Mouse (Mus musculus): ENCODE results near the gene Rnaseh2b. TPM values are rescaled to one million over a fixed set of nuclear protein-coding genes. Genes with fewer than 3 reads are reported as not detected.

The Rnaseh2b gene
- total RNA-seq, 2 experiments from 2014 or later: 3.9 to 6.1 TPM

Other genes with a start within 250 kb of the Rnaseh2b start
- gene Dleu7, start 458 bp downstream of the Rnaseh2b start, total RNA-seq (2021): not detected
- not detected for gene Gucy1b2, start 163.7 kb downstream of the Rnaseh2b start, total RNA-seq (2021)